Mouse (Mus musculus) layer of hippocampus, adult 2 months (tissue): ENCODE data around the gene H2-Ab1. TPM values are rescaled to one million over a fixed set of nuclear protein-coding genes. Genes with fewer than 3 reads are reported as not detected.

Source experiments
- DNase-seq, 2 experiments: peaks; one replicate each; pipeline ENCODE4 v3.0.0; 2022; ENCODE audit warnings: low spot score in 2 of 2
- H3K27ac ChIP-seq: fragments of 200-600 bp; 2 replicates; pipeline ENCODE4 v1.8.1; 2022
- H3K4me3 ChIP-seq: fragments of 200-600 bp; 2 replicates; pipeline ENCODE4 v1.8.1; 2022; ENCODE audit warnings: mild to moderate bottlenecking
- CTCF ChIP-seq: fragments of 200-600 bp; conservative IDR thresholded peaks from 2 replicates; pipeline ENCODE4 v1.8.1; 2022; ENCODE audit warnings: antibody characterized with exemption, mild to moderate bottlenecking, moderate library complexity
- total RNA-seq, 2 experiments: library from RNA; stranded (reverse); gene quantifications; 2 replicates each; pipeline ENCODE4 v1.2.3; 2021

Gene H2-Ab1
- total RNA-seq, 2 experiments from 2014 or later, result 1.7 to 1.8 TPM

DNA sequence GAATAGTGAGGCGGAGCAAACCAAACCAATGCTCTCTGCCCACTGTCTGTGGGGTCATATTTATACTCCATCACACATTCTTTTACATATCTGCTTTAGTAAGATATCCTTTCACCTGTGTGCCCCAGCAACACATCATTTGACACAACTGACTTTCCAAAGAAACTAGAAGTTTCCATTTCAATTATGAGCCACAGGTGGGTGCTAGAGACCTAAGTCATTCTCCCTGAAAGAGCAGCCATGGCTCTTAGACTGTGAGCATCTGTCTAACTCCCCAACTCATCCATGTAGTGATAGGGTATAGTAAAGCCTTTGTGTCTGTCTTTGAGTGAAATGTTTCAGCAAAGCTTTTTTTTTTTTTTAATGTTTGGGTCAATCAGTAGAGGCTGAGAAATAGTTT, 14.6 kb downstream of the H2-Ab1 start:
- TF ChIP-seq CTCF, result no peak
- DNase-seq, result no peak
- Histone ChIP-seq H3K4me3 (no peak overlapping the region), H3K27ac (no peak overlapping the region)

DNA sequence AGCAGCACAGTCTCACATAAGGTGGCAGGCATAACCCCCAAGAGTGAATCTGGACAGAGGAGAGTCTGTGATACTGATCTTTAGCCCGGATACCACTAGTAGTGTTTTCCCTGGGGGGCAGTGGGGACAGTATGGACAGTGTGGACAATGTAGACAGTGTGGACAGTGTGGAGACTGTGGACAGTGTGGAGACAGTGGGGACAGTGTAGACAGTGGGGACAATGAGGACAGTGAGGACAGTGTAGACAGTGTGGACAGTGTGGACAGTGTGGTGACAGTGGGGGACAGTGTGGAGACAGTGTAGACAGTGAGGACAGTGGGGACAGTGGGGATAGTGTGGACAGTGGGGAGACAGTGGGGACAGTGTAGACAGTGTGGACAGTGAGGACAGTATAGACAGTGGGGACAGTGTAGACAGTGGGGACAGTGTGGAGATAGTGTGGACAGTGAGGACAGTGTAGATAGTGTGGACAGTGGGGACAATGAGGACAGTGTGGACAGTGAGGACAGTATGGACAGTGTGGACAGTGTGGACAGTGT, 23.1 kb downstream of the H2-Ab1 start:
- no peak for DNase-seq
- H3K27ac ChIP-seq, result no peak overlapping the region
- TF ChIP-seq CTCF, result no peak
- no peak overlapping the region for H3K4me3 ChIP-seq

DNA sequence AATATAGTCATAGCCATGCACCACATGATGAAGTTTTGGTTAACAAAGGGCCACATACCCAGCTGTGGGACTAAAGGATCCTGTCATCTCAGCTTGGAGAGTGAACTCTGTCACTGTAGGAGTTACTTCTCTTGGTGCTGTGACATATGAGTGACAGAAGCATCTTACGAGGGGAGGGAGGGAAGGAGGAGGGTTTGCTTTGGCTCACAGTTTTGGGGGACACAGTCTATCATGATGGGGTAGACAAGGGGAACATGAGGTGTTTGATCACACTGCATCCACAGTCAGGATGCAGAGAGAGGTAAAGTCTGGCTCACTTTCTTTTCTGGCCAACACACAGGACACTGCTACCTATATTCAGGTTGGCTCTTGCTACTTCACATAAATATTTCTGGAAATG, 24.3 kb downstream of the H2-Ab1 start:
- TF ChIP-seq CTCF, result no peak
- no peak for DNase-seq
- H3K27ac ChIP-seq, result no peak overlapping the region
- no peak overlapping the region for H3K4me3 ChIP-seq

DNA sequence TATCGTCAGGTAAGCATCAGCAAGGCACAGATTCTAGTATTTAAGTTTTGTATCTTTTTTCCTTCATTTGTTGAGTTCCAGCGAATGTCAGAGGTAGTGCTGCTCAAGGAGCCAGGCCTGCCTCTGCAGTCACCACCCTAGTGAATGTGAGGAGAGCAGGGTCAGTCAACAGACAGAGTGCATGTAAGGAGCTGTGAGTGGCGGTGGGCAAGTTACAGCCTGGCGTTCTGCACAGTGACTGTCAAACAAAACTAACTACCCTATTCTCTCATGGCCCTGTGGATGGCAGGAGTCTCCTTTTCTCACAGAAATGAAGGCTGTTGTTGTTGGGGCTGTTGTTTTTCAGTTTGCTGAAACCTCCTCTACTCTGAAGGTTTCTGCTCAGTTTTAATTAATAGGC, 27.9 kb downstream of the H2-Ab1 start:
- no peak overlapping the region for H3K4me3 ChIP-seq
- no peak for TF ChIP-seq CTCF
- no peak for DNase-seq
- no peak overlapping the region for H3K27ac ChIP-seq

DNA sequence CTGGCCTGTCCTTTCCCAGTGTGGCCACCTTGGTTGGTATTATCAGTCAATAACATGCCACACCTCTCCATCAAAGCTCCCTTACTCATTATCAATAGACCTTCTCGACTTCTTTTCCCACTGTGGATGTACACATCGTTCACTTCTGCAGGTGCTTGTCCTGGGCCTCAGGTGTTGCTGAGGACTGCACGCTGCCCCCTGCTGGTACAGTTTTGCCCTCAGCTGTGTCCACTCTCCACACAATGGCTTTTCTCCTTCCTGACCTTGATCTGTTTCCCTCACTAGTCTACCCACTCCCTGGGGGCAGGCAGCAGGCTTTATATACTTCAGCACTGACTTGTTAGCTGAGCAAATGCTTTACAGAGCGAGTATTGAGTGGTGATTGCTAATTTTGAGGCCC, 28.4 kb downstream of the H2-Ab1 start:
- Histone ChIP-seq H3K4me3 (no peak overlapping the region), H3K27ac (no peak overlapping the region)
- no peak for DNase-seq
- TF ChIP-seq CTCF, result peak; percentile 64

DNA sequence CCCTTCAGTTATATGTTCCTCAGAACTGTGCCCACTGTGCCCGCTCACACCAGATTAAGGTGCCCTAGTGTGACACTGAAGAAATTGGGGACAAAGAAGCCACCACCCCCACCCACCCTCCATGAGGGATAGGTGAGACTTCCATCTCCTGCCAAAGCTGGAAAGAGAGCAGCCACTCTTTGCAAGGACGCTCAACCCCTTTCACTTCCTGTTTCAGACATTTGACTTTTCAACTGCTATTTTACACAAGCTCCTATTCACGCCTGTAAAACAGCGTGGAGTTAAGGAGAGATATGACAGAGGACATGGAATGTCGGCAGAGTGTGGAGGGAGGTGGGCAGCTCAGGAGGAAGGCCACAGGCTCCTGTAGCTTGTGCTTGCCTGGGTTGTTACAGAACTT, 29.0 kb downstream of the H2-Ab1 start:
- H3K27ac ChIP-seq, result no peak overlapping the region
- no peak overlapping the region for H3K4me3 ChIP-seq
- DNase-seq, result no peak
- no peak for TF ChIP-seq CTCF

DNA sequence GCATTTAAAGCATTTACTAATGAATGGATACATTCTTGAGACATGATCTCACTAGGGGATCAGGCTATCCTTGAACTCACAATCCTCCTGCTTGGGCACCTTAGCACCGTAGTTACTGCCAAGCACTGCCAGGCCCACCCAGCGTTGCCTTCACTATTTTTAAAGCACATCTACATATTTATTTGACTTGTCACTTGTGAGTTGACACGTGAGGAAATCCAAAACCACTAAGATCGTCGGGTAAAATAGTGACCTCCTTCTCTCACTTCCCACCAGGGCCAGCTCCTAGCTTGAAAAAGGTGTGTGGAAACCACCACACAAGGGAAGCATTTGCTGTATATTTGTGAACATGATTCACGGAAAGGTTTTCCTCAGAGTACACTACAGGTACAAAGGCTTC, 29.5 kb downstream of the H2-Ab1 start:
- DNase-seq, result no peak
- H3K27ac ChIP-seq, result no peak overlapping the region
- no peak overlapping the region for H3K4me3 ChIP-seq
- TF ChIP-seq CTCF, result no peak

DNA sequence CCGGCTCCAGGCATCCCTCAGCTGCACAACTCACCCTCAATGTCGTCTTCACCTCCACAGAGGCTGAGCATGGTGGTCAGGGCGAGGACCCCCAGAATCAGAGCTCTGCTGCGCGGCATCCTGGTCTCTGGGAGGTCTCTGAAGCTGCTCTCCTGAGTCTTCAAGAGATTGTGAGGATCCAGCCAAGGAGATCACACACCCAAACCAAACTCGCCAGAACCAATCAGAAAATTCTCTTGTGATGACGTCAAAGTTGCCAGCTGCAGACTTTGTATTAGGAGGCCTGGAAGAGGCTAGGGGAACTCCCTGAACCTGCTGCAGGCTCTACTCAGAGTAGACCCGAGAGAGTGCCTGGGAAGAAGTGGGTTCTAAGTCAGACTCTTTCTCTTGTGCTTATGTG, 30.2 kb downstream of the H2-Ab1 start, which contains the start of gene H2-Aa:
H2-Aa (minus strand) TSS at position 176 of the 400 bp plus-strand sequence.
- Histone ChIP-seq H3K4me3 (no peak within 1 kb of the TSS), H3K27ac (no peak within 1 kb of the TSS)
- TF ChIP-seq CTCF, result no peak
- peak; percentile 80 for DNase-seq

DNA sequence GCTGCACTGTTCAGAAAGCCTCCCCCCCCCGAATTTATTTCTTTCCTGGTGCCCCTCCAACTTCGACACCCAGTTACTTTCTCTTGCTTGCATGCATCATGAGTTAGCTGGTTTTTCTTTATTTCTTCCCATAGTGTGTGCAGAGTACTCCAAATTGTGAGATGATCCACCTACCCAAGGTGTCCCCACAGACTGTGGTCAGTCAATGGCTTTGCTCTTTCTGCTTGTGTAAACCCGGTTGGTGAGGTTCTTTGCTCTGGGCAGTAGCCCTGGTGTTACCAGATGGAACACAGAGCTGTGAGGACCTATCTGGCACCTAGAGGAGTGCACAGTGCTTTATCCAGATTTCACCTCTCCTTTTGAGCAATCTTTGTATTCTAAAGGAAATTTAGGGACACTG, 30.6 kb downstream of the H2-Ab1 start:
- DNase-seq, result no peak
- no peak overlapping the region for H3K27ac ChIP-seq
- no peak for TF ChIP-seq CTCF
- H3K4me3 ChIP-seq, result no peak overlapping the region

DNA sequence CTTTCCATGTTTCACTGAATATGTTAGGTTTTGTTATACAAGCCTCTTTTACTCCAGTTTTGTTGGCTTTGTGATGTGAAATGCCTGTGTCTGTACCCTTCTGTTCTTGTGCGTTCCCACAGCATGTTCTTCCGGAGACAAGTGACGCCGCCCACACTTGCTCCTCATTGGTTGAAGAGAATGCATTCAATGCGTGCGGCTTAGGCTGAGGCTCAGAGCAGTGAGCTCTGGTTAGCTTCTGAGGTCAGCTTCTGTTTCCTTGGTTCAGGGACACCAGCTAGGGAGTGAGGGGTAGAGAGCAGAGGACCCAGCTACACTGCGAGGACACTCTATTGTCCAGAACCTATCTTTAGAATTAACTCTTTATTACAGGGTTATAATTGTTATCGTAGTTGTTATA, 34.1 kb downstream of the H2-Ab1 start:
- Histone ChIP-seq H3K4me3 (no peak overlapping the region), H3K27ac (no peak overlapping the region)
- peak; percentile 77 to 82 for DNase-seq
- TF ChIP-seq CTCF, result no peak

DNA sequence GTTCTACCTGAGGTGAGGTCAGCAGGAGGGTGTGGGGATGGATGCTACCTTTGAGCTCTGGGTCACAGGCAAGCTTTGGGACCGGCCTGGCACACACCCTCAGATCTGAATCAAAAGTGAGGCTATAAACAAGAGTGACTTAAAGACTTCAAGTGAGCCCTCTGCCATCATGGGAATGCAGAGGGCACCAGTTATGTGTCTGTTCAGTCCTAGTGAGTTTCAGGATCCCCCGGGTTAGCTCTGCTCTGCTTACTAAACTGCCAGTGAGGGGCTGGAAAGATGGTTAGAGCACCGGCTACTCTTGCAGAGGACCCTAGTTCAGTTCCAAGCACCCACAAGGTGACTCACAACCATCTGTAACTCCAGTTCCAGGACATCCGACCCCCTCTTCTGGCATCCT, 35.1 kb downstream of the H2-Ab1 start:
- Histone ChIP-seq H3K27ac (no peak overlapping the region), H3K4me3 (no peak overlapping the region)
- no peak for DNase-seq
- no peak for TF ChIP-seq CTCF

DNA sequence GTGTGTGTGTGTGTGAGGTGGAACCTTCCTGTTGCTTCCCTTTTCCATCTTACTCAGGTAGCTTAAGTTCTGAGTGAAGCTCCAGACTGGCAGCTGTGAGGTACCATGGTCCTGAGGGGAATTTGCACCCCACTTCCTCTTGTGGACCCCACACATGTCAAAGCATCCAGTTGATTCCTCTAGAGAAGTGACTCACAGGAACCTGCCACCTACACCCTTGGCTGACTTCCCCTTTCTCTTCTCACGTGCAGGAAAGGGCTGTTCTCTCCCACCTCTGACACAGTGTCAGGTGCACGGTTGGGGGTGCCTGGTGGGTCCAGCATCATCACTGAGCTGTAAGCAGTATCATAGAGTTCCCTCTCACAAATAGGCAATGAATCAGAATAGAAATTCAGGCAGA, 36.0 kb downstream of the H2-Ab1 start:
- TF ChIP-seq CTCF, result no peak
- DNase-seq, result no peak
- H3K27ac ChIP-seq, result no peak overlapping the region
- H3K4me3 ChIP-seq, result no peak overlapping the region

DNA sequence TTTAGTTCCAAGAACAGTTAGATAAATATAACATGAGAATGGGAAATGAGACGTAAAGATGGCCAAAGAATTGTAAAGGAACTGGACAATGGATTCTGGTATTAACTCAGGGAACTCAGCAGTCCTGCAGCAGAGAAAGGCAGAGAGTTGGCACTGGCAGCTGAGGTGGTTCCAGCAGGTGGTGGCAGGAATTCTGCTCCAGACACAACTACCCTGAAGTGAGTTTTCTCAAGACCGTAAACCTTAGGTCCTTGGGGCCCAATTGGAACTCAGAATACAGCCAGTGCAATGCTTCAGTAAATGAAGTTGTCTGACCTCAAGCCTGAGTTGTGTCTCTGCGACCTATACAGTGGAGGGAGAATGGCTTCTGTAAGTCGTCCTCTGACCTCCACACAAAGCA, 36.8 kb downstream of the H2-Ab1 start:
- H3K4me3 ChIP-seq, result no peak overlapping the region
- no peak for TF ChIP-seq CTCF
- H3K27ac ChIP-seq, result no peak overlapping the region
- no peak for DNase-seq

DNA sequence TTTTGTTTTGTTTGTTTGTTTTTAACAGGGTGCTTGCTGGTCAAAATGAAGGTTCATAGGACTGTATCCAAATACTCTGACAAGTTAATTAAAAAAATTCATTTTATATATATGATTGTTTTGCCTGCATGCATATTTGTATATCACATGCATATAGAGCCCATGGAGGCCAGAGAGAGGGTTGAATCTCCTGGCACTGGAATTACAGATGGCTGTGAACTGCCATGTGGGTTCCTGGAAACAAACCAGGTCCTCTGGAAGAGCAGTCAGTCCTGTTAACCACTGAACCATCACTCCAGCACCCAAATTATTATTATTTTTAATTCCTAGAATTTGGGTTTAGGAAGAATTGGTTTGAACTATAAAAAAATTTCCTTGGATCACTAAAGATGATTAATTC, 37.8 kb downstream of the H2-Ab1 start:
- no peak for DNase-seq
- Histone ChIP-seq H3K4me3 (no peak overlapping the region), H3K27ac (no peak overlapping the region)
- no peak for TF ChIP-seq CTCF
